Mouse (Mus musculus) heart, postnatal 0 days (tissue): Measurements from ENCODE around the gene Rassf5.

ENCODE experiments used
- CTCF ChIP-seq: IDR thresholded peaks from 2 replicates; pipeline ENCODE4 v1.5.1; 2016; ENCODE audit warnings: antibody characterized with exemption, control low read depth, low read depth
- EP300 ChIP-seq: IDR thresholded peaks from 2 replicates; pipeline ENCODE4 v1.6.1; 2016; ENCODE audit warnings: antibody characterized with exemption, low read depth

- TF ChIP-seq CTCF (no peak), EP300 (no peak)
Measured at GRCm38 (mm10) chr1:131134231-131134630, 110.8 kb downstream of the Rassf5 start.
